Mouse (Mus musculus) thymus, postnatal 0 days (tissue): Measurements from ENCODE around the gene Tap2. TPM values are rescaled to one million over a fixed set of nuclear protein-coding genes. Genes with fewer than 3 reads are reported as not detected.

Source experiments
- DNase-seq: peaks from one replicate; pipeline ENCODE4 v3.0.0-alpha.2; 2015; ENCODE audit warnings: low spot score
- polyA plus RNA-seq: library from polyadenylated mRNA; unstranded; fragments of >200 nt; fragmentation: Nextera tagmentation; extraction: Ambion mirVana; gene quantifications from 2 replicates; pipeline ENCODE4 v1.2.1, GENCODE M21; 2015

Tap2 gene
- polyA plus RNA-seq, 1 experiment from 2014 or later = 153 TPM

- DNase-seq = no peak
These were observed 8.6 kb upstream of the Tap2 start for GRCm38 (mm10) chr17:34194723-34195122.

- peak; percentile 89 for DNase-seq
These were observed 6.8 kb upstream of the Tap2 start for GRCm38 (mm10) chr17:34196491-34196890.

GRCm38 (mm10) chr17:34196941-34197894 is 6.1 kb upstream of the Tap2 start, which contains the start of gene Psmb8:
Gene Psmb8, plus strand, starts transcription at chr17:34197721.
- DNase-seq = peak; percentile 85

GRCm38 (mm10) chr17:34197904-34198520 is 5.3 kb upstream of the Tap2 start:
- DNase-seq = peak; percentile 76

- DNase-seq = no peak
These were observed 4.8 kb upstream of the Tap2 start for GRCm38 (mm10) chr17:34198521-34198912.

GRCm38 (mm10) chr17:34199050-34199619 is 4.2 kb upstream of the Tap2 start:
- DNase-seq = no peak

GRCm38 (mm10) chr17:34200047-34200446 is 3.3 kb upstream of the Tap2 start:
- no peak for DNase-seq

- peak; percentile 57 for DNase-seq
These were observed 2.4 kb upstream of the Tap2 start for GRCm38 (mm10) chr17:34200772-34201505.

GRCm38 (mm10) chr17:34201506-34202055 is 1.7 kb upstream of the Tap2 start:
- peak; percentile 31 for DNase-seq

- no peak for DNase-seq
These were observed 426 bp upstream of the Tap2 start for GRCm38 (mm10) chr17:34202760-34203442.

GRCm38 (mm10) chr17:34204303-34205010 is 1.1 kb downstream of the Tap2 start:
- DNase-seq = peak; percentile 92

- peak; percentile 59 for DNase-seq
These were observed 1.9 kb downstream of the Tap2 start for GRCm38 (mm10) chr17:34205021-34205745.

- peak; percentile 72 for DNase-seq
These were observed 2.4 kb downstream of the Tap2 start for GRCm38 (mm10) chr17:34205746-34206176.

- DNase-seq = no peak
These were observed 3.4 kb downstream of the Tap2 start for GRCm38 (mm10) chr17:34206731-34207130.

GRCm38 (mm10) chr17:34207456-34207855 is 4.1 kb downstream of the Tap2 start:
- DNase-seq = peak; percentile 50

- DNase-seq = no peak
These were observed 4.5 kb downstream of the Tap2 start for GRCm38 (mm10) chr17:34207866-34208265.

GRCm38 (mm10) chr17:34208421-34208820 is 5.1 kb downstream of the Tap2 start:
- DNase-seq = no peak

GRCm38 (mm10) chr17:34209680-34210079 is 6.4 kb downstream of the Tap2 start:
- no peak for DNase-seq

- DNase-seq = peak; percentile 82
These were observed 7.3 kb downstream of the Tap2 start for GRCm38 (mm10) chr17:34210599-34210998.
